ENCODE assay signal across 31 mouse cellular contexts in genomic region chr8:13057351-13057750, GRCm38 (mm10). TPM values are rescaled to one million over a fixed set of nuclear protein-coding genes. Genes with fewer than 3 reads are reported as not detected.
DNase-seq lines count a peak whose midpoint lies in the region; ATAC-seq and TF ChIP-seq lines count a peak whose summit lies in the region.
"Had no signal": no experiment of that assay in that cellular context is flagged by ENCODE, and none has a peak within 500 bp of the region (broad histone marks: within the 10 kb centered on the region; RNA-seq: fewer than 3 reads in every experiment).

No protein-coding gene starts in this region.

- no peak overlapping the region for H3K4me2 ChIP-seq in kidney, embryonic 14.5 days (replicated peaks; ENCODE audit: low read depth, low read length)
- no peak overlapping the region for H3K4me2 ChIP-seq in liver, postnatal 0 days (ENCODE audit: low read depth, low read length)
- H3K4me2 ChIP-seq: forebrain, embryonic 13.5 days; hindbrain, embryonic 15.5 days; intestine, embryonic 15.5 days; limb, embryonic 15.5 days had no signal

- peaks cover 11% of the 10 kb centered on the region for H3K79me2 ChIP-seq in liver, adult 2 months (ENCODE audit: control insufficient read depth, insufficient read depth, low read length)

- peak; percentile 17; the same call in 1 of the 2 replicates for TF ChIP-seq CTCF in liver, adult 2 months (IDR thresholded peaks at IDR 0.05; ENCODE audit: low read depth, low read length)
- TF ChIP-seq CTCF in liver, postnatal 0 days (IDR thresholded peaks at IDR 0.05; ENCODE audit: low read depth), result no peak

- peak; percentile 86 for TF ChIP-seq EP300 in liver, postnatal 0 days (IDR thresholded peaks at IDR 0.05; ENCODE audit: low read depth)

- H3K4me3 ChIP-seq in kidney, embryonic 14.5 days (ENCODE audit: low read length), result no peak overlapping the region
- H3K4me3 ChIP-seq in liver, adult 2 months (ENCODE audit: insufficient read depth, low read depth, low read length), result no peak overlapping the region
- no peak overlapping the region for H3K4me3 ChIP-seq in liver, postnatal 0 days (ENCODE audit: low read depth, low read length)
- H3K4me3 ChIP-seq: forebrain, embryonic 13.5 days; heart, adult 2 months; hindbrain, embryonic 15.5 days; intestine, embryonic 15.5 days; limb, embryonic 15.5 days had no signal

- no peaks in the 10 kb centered on the region for H3K9me3 ChIP-seq in kidney, embryonic 14.5 days (ENCODE audit: control insufficient read depth, low read length)
- H3K9me3 ChIP-seq in liver, postnatal 0 days (ENCODE audit: low read length), result no peaks in the 10 kb centered on the region
- H3K9me3 ChIP-seq: forebrain, embryonic 13.5 days; hindbrain, embryonic 15.5 days; intestine, embryonic 15.5 days; limb, embryonic 15.5 days had no signal

- ATAC-seq in kidney, embryonic 14.5 days (ENCODE audit: low FRiP score, low TSS enrichment), result no peak
- ATAC-seq in liver, postnatal 0 days, result peak; percentile 94
- ATAC-seq: activated CD4-positive, CD25-positive, alpha-beta regulatory T cell, adult 4 months; CD4-positive, CD25-positive, alpha-beta regulatory T cell, adult 4 months; forebrain, embryonic 13.5 days; intestine, embryonic 15.5 days; Patski had no signal

- no peaks in the 10 kb centered on the region for H3K36me3 ChIP-seq in kidney, embryonic 14.5 days (ENCODE audit: control insufficient read depth, insufficient read depth, low read length)
- peaks cover 19% of the 10 kb centered on the region for H3K36me3 ChIP-seq in liver, adult 2 months (ENCODE audit: control insufficient read depth, insufficient read depth, low read length)
- peaks cover 26% of the 10 kb centered on the region; the same call in 1 of the 2 replicates for H3K36me3 ChIP-seq in liver, postnatal 0 days (replicated peaks; ENCODE audit: insufficient read depth, low read length)
- H3K36me3 ChIP-seq: hindbrain, embryonic 15.5 days; intestine, embryonic 15.5 days; limb, embryonic 15.5 days had no signal

- H3K27ac ChIP-seq in kidney, embryonic 14.5 days (ENCODE audit: low read depth, low read length), result no peak overlapping the region
- peak overlapping the region; percentile 97 for H3K27ac ChIP-seq in liver, adult 2 months (replicated peaks; ENCODE audit: insufficient read depth, low read depth, low read length)
- H3K27ac ChIP-seq in liver, postnatal 0 days (ENCODE audit: low read depth), result peak overlapping the region; percentile 93
- H3K27ac ChIP-seq: forebrain, embryonic 13.5 days; heart, adult 2 months; hindbrain, embryonic 15.5 days; intestine, embryonic 15.5 days; limb, embryonic 15.5 days had no signal

- H3K4me1 ChIP-seq in kidney, embryonic 14.5 days (ENCODE audit: control insufficient read depth, insufficient read depth, low read length), result no peaks in the 10 kb centered on the region
- peaks cover 25% of the 10 kb centered on the region for H3K4me1 ChIP-seq in liver, adult 2 months (ENCODE audit: control insufficient read depth, insufficient read depth, low read length)
- H3K4me1 ChIP-seq in liver, postnatal 0 days (ENCODE audit: insufficient read depth), result peaks cover 21% of the 10 kb centered on the region
- H3K4me1 ChIP-seq: forebrain, embryonic 13.5 days; hindbrain, embryonic 15.5 days; intestine, embryonic 15.5 days had no signal

- DNase-seq in kidney, adult 11 months, result peak; percentile 50
- peak; percentile 31 to 43 for DNase-seq in kidney, adult 8-10 months
- peak; percentile 99 for DNase-seq in liver, adult 2 months (ENCODE audit: extremely low read depth, low read depth, low spot score)
- peak; percentile 70 for DNase-seq in liver, postnatal 0 days
- no peak for DNase-seq in T-cell, adult 2 months (ENCODE audit: low spot score)
- no peak for DNase-seq in left cerebral cortex, adult 9 months (ENCODE audit: low spot score in 2 of 2)
- DNase-seq: adrenal gland, postnatal 25 days; cerebellum, adult 8-10 months; gastrocnemius, postnatal 25 days; heart, adult 2 months; heart, postnatal 4 days; layer of hippocampus, postnatal 36 days; lung, postnatal 4 days; right cerebral cortex, postnatal 25 days; thymus, postnatal 14 days had no signal

- 0 out of 2 replicates have a peak, but pooled peaks have one; percentile 30 for TF ChIP-seq POLR2A in liver, adult 2 months (IDR thresholded peaks at IDR 0.05; ENCODE audit: extremely low read depth, insufficient read depth, low read length)

- no peak overlapping the region for H3K9ac ChIP-seq in kidney, embryonic 14.5 days (ENCODE audit: low read depth, low read length)
- peak overlapping the region; percentile 67 for H3K9ac ChIP-seq in liver, adult 2 months (ENCODE audit: low read depth, low read length)
- no peak overlapping the region for H3K9ac ChIP-seq in liver, postnatal 0 days (replicated peaks)
- H3K9ac ChIP-seq: forebrain, embryonic 13.5 days; hindbrain, embryonic 15.5 days; intestine, embryonic 15.5 days; limb, embryonic 15.5 days had no signal

- H3K27me3 ChIP-seq in kidney, embryonic 14.5 days (ENCODE audit: control insufficient read depth, insufficient read depth, low read length), result no peaks in the 10 kb centered on the region
- H3K27me3 ChIP-seq in liver, adult 2 months (ENCODE audit: control insufficient read depth, insufficient read depth, low read length), result no peaks in the 10 kb centered on the region
- no peaks in the 10 kb centered on the region for H3K27me3 ChIP-seq in liver, postnatal 0 days (ENCODE audit: insufficient read depth, low read length)
- H3K27me3 ChIP-seq: forebrain, embryonic 13.5 days; hindbrain, embryonic 15.5 days; intestine, embryonic 15.5 days; limb, embryonic 15.5 days had no signal

- WGBS in kidney, embryonic 14.5 days, result 74% methylated on average over 4 of the region's 4 CpGs
- 23% methylated on average over 4 of the region's 4 CpGs for WGBS in liver, adult 2 months
- 63% methylated on average over 4 of the region's 4 CpGs for WGBS in liver, postnatal 0 days (ENCODE audit: insufficient replicate concordance)

RNA-seq across cellular contexts. Expression of gene Proz, which starts 3.4 kb away (rescaled TPM):
- polyA plus RNA-seq in kidney, embryonic 14.5 days (2014; fragmentation: Nextera tagmentation; extraction: Ambion mirVana), result 0.43 and 0.51 TPM in 2 replicates
- 240 and 252 TPM in 2 replicates for total RNA-seq in liver, adult 2 months (2014; rRNA removed)
- polyA plus RNA-seq in liver, adult 2 months (2012; rRNA removed), result 374 and 460 TPM in 2 replicates
- polyA plus RNA-seq in liver, postnatal 0 days (2015; fragmentation: Nextera tagmentation; extraction: Ambion mirVana), result 93.8 and 97.1 TPM in 2 replicates
- total RNA-seq: adrenal gland, postnatal 25 days; gastrocnemius, postnatal 25 days; heart, adult 2 months; heart, postnatal 4 days; layer of hippocampus, adult 18-20 months; layer of hippocampus, postnatal 36 days; left cerebral cortex, postnatal 25 days; midbrain, postnatal 0 days; neutrophil, adult 5-6 weeks had no signal
- polyA plus RNA-seq: heart, adult 2 months had no signal

RNA-seq across cellular contexts. Expression of gene F10, which starts 20.2 kb away (rescaled TPM):
- polyA plus RNA-seq in kidney, embryonic 14.5 days (2014; fragmentation: Nextera tagmentation; extraction: Ambion mirVana), result 0.34 and 0.43 TPM in 2 replicates
- total RNA-seq in liver, adult 2 months (2014; rRNA removed), result 374 and 399 TPM in 2 replicates
- 267 and 371 TPM in 2 replicates for polyA plus RNA-seq in liver, adult 2 months (2012; rRNA removed)
- 531 and 542 TPM in 2 replicates for polyA plus RNA-seq in liver, postnatal 0 days (2015; fragmentation: Nextera tagmentation; extraction: Ambion mirVana)
- total RNA-seq: ES-E14; layer of hippocampus, adult 18-20 months; layer of hippocampus, postnatal 36 days; left cerebral cortex, postnatal 25 days; midbrain, postnatal 0 days had no signal
- polyA plus RNA-seq: activated CD4-positive, CD25-positive, alpha-beta regulatory T cell, adult 4 months; CD4-positive, CD25-positive, alpha-beta regulatory T cell, adult 4 months; Patski had no signal

RNA-seq across cellular contexts. Expression of gene F7, which starts 31.5 kb away (rescaled TPM):
- not detected in 2 replicates for polyA plus RNA-seq in kidney, embryonic 14.5 days (2014; fragmentation: Nextera tagmentation; extraction: Ambion mirVana)
- 95.0 and 117 TPM in 2 replicates for total RNA-seq in liver, adult 2 months (2014; rRNA removed)
- 173 and 185 TPM in 2 replicates for polyA plus RNA-seq in liver, adult 2 months (2012; rRNA removed)
- polyA plus RNA-seq in liver, postnatal 0 days (2015; fragmentation: Nextera tagmentation; extraction: Ambion mirVana), result 35.1 and 36.0 TPM in 2 replicates
- total RNA-seq: common myeloid progenitor, adult 5-6 weeks; gastrocnemius, postnatal 25 days; heart, postnatal 4 days; left cerebral cortex, postnatal 25 days; midbrain, postnatal 0 days had no signal
- polyA plus RNA-seq: activated CD4-positive, CD25-positive, alpha-beta regulatory T cell, adult 4 months; CD4-positive, CD25-positive, alpha-beta regulatory T cell, adult 4 months; embryonic facial prominence, embryonic 11.5 days; heart, embryonic 14.5 days; limb, embryonic 15.5 days; Patski had no signal

RNA-seq across cellular contexts. Expression of gene Pcid2, which starts 47.9 kb away (rescaled TPM):
- 36.2 and 50.3 TPM in 2 replicates for polyA plus RNA-seq in kidney, embryonic 14.5 days (2014; fragmentation: Nextera tagmentation; extraction: Ambion mirVana)
- 7.0 and 11.2 TPM in 2 replicates for total RNA-seq in liver, adult 2 months (2014; rRNA removed)
- 11.6 and 12.2 TPM in 2 replicates for polyA plus RNA-seq in liver, adult 2 months (2012; rRNA removed)
- 6.7 and 8.8 TPM in 2 replicates for polyA plus RNA-seq in liver, postnatal 0 days (2015; fragmentation: Nextera tagmentation; extraction: Ambion mirVana)

RNA-seq across cellular contexts. Expression of gene Cul4a, which starts 48.1 kb away (rescaled TPM):
- 60.3 and 110 TPM in 2 replicates for polyA plus RNA-seq in kidney, embryonic 14.5 days (2014; fragmentation: Nextera tagmentation; extraction: Ambion mirVana)
- 85.4 and 95.0 TPM in 2 replicates for total RNA-seq in liver, adult 2 months (2014; rRNA removed)
- 42.4 and 46.0 TPM in 2 replicates for polyA plus RNA-seq in liver, adult 2 months (2012; rRNA removed)
- 60.5 and 62.9 TPM in 2 replicates for polyA plus RNA-seq in liver, postnatal 0 days (2015; fragmentation: Nextera tagmentation; extraction: Ambion mirVana)

Comparison
In these comparisons a context has a peak if more than half of its experiments do, and no peak if none do; other contexts are left out.
1. DNase-seq: peak in kidney, adult 11 months (single experiment), kidney, adult 8-10 months (2 of 2), liver, adult 2 months (single experiment) and liver, postnatal 0 days (single experiment); none in T-cell, adult 2 months (single experiment) and left cerebral cortex, adult 9 months (0 of 2).
2. RNA of gene Proz, which starts 3.4 kb away (polyA plus RNA-seq): 374 to 460 TPM in liver, adult 2 months and 93.8 to 97.1 TPM in liver, postnatal 0 days; 0.43 to 0.51 TPM in kidney, embryonic 14.5 days; every median in the first group is over 10 times any median in the second.
3. RNA of gene F10, which starts 20.2 kb away (polyA plus RNA-seq): 531 to 542 TPM in liver, postnatal 0 days and 267 to 371 TPM in liver, adult 2 months; 0.34 to 0.43 TPM in kidney, embryonic 14.5 days; every median in the first group is over 100 times any median in the second.
4. RNA of gene F7, which starts 31.5 kb away (polyA plus RNA-seq): 173 to 185 TPM in liver, adult 2 months and 35.1 to 36.0 TPM in liver, postnatal 0 days; not detected in kidney, embryonic 14.5 days; every median in the first group is over 10 times any median in the second.